Mouse (Mus musculus) lung, postnatal 36 days (tissue): ENCODE data around the gene Mrpl20.

Source experiments
- DNase-seq: peaks from one replicate; pipeline ENCODE4 v3.0.0; 2022; ENCODE audit warnings: mixed read lengths

The Mrpl20 gene

GRCm38 (mm10) chr4:155859318-155859717 lies 56.6 kb downstream of the Mrpl20 start:
- no peak for DNase-seq
